Mouse (Mus musculus): ENCODE results near the gene Snai1.

GRCm38 (mm10) chr2:167570815-167571214 lies 32.8 kb downstream of the Snai1 start:
- TF ChIP-seq CTCF (IDR thresholded peaks at IDR 0.05) (no peak), POLR2A (IDR thresholded peaks at IDR 0.05; ENCODE audit: insufficient read depth, low read depth, low read length) (no peak), EP300 (IDR thresholded peaks at IDR 0.05; ENCODE audit: insufficient read depth, low read depth, low read length) (no peak)

Data from heart, adult 2 months (tissue).